Mouse (Mus musculus) kidney, postnatal 0 days (tissue): ENCODE results near the gene Fam83d. TPM values are rescaled to one million over a fixed set of nuclear protein-coding genes. Genes with fewer than 3 reads are reported as not detected.

Source experiments
- ATAC-seq: fragments of 200-750 bp; cut with Nextera tagmentation; replicated peaks from 2 replicates; pipeline ENCODE4 v1.8.0; 2017; ENCODE audit warnings: low read depth, moderate number of reproducible peaks, moderate TSS enrichment, moderate library complexity; ENCODE audit not compliant: low FRiP score
- DNase-seq: peaks from one replicate; pipeline ENCODE4 v3.0.0-alpha.2; 2016; ENCODE audit warnings: low spot score
- H3K27ac ChIP-seq: fragments of 300-500 bp; sonication (generic); 2 replicates; pipeline ENCODE4 v1.5.1; 2014; ENCODE audit warnings: mild to moderate bottlenecking
- H3K27me3 ChIP-seq: fragments of 300-500 bp; sonication (generic); 2 replicates; pipeline ENCODE4 v1.6.1; 2014; ENCODE audit warnings: low read length, mixed read lengths; ENCODE audit not compliant: insufficient read depth
- H3K36me3 ChIP-seq: fragments of 300-500 bp; sonication (generic); 2 replicates; pipeline ENCODE4 v1.6.1; 2014; ENCODE audit warnings: low read length, mixed read lengths; ENCODE audit not compliant: insufficient read depth
- H3K4me1 ChIP-seq: fragments of 300-500 bp; sonication (generic); replicated peaks from 2 replicates; pipeline ENCODE4 v1.6.1; 2014; ENCODE audit warnings: antibody characterized with exemption, low read length, mixed read lengths; ENCODE audit not compliant: insufficient read depth
- H3K4me2 ChIP-seq: fragments of 300-500 bp; sonication (generic); 2 replicates; pipeline ENCODE4 v1.6.1; 2014; ENCODE audit warnings: mild to moderate bottlenecking, low read length, moderate library complexity, mixed read lengths
- H3K4me3 ChIP-seq: fragments of 300-500 bp; sonication (generic); replicated peaks from 2 replicates; pipeline ENCODE4 v1.5.1; 2014; ENCODE audit warnings: low read depth, low read length
- H3K9ac ChIP-seq: fragments of 300-500 bp; sonication (generic); 2 replicates; pipeline ENCODE4 v1.6.1; 2014; ENCODE audit warnings: low read depth, low read length
- H3K9me3 ChIP-seq: fragments of 300-500 bp; sonication (generic); replicated peaks from 2 replicates; pipeline ENCODE4 v1.6.1; 2016; ENCODE audit warnings: low read length, inconsistent platforms, mixed read lengths
- CTCF ChIP-seq: IDR thresholded peaks from 2 replicates; pipeline ENCODE4 v1.5.1; 2016; ENCODE audit warnings: antibody characterized with exemption, low read depth, mild to moderate bottlenecking, moderate library complexity
- WGBS: fragments of 180-500 bp; shearing (Covaris S2); extraction: QIAGEN DNeasy Blood & Tissue Kit; methylation state at CpG from one replicate; pipeline ENCODE4 v1.1.7; 2014; 5-methylcytosine and 5-hydroxymethylcytosine counted together
- polyA plus RNA-seq: library from polyadenylated mRNA; unstranded; fragments of >200 nt; fragmentation: Nextera tagmentation; extraction: Ambion mirVana; gene quantifications from 2 replicates; pipeline ENCODE4 v1.2.1, GENCODE M21; 2015

Gene Fam83d
- polyA plus RNA-seq, 1 experiment from 2014 or later: 20.9 TPM

- no peak overlapping the region for H3K27ac ChIP-seq
- peaks cover 19% of the 10 kb centered on the region; the same call in 1 of the 2 replicates for H3K36me3 ChIP-seq
- H3K4me1 ChIP-seq: 0 out of 2 replicates have a peak, but pooled peaks cover 3% of the 10 kb centered on the region
- WGBS: 63% methylated on average over 6 of the region's 6 CpGs
- no peaks in the 10 kb centered on the region for H3K27me3 ChIP-seq
- no peak overlapping the region for H3K4me2 ChIP-seq
- DNase-seq: no peak
- H3K4me3 ChIP-seq: no peak overlapping the region
- no peak overlapping the region for H3K9ac ChIP-seq
- no peaks in the 10 kb centered on the region for H3K9me3 ChIP-seq
- TF ChIP-seq CTCF: no peak
- ATAC-seq: no peak
These were observed 9.6 kb downstream of the Fam83d start for GRCm38 (mm10) chr2:158777490-158777889.

- ATAC-seq (no peak), DNase-seq (no peak)
- no peak overlapping the region for H3K9ac ChIP-seq
- H3K9me3 ChIP-seq: no peaks in the 10 kb centered on the region
- 62% methylated on average over 7 of the region's 7 CpGs for WGBS
- no peak overlapping the region for H3K27ac ChIP-seq
- H3K36me3 ChIP-seq: peaks cover 22% of the 10 kb centered on the region
- no peak for TF ChIP-seq CTCF
- no peak overlapping the region for H3K4me2 ChIP-seq
- H3K4me3 ChIP-seq: no peak overlapping the region
- H3K27me3 ChIP-seq: no peaks in the 10 kb centered on the region
- H3K4me1 ChIP-seq: 0 out of 2 replicates have a peak, but pooled peaks cover 3% of the 10 kb centered on the region
These were observed 10.5 kb downstream of the Fam83d start for GRCm38 (mm10) chr2:158778349-158778748.

GRCm38 (mm10) chr2:158781126-158781525 lies 13.2 kb downstream of the Fam83d start:
- 89% methylated on average over 7 of the region's 7 CpGs for WGBS
- H3K4me3 ChIP-seq: no peak overlapping the region
- no peak overlapping the region for H3K27ac ChIP-seq
- H3K27me3 ChIP-seq: no peaks in the 10 kb centered on the region
- peaks cover 41% of the 10 kb centered on the region for H3K36me3 ChIP-seq
- ATAC-seq (no peak), DNase-seq (no peak)
- no peaks in the 10 kb centered on the region for H3K4me1 ChIP-seq
- H3K9me3 ChIP-seq: no peaks in the 10 kb centered on the region
- no peak overlapping the region for H3K9ac ChIP-seq
- no peak for TF ChIP-seq CTCF
- H3K4me2 ChIP-seq: no peak overlapping the region

- DNase-seq (no peak), ATAC-seq (no peak)
- Histone ChIP-seq H3K36me3 (peaks cover 26% of the 10 kb centered on the region), H3K27ac (no peak overlapping the region), H3K27me3 (no peaks in the 10 kb centered on the region), H3K4me1 (no peaks in the 10 kb centered on the region), H3K9me3 (no peaks in the 10 kb centered on the region), H3K4me2 (no peak overlapping the region), H3K9ac (no peak overlapping the region), H3K4me3 (no peak overlapping the region)
- TF ChIP-seq CTCF: no peak
- WGBS: 87% methylated on average over 14 of the region's 14 CpGs
These were observed 19.3 kb downstream of the Fam83d start for GRCm38 (mm10) chr2:158786927-158787795.

GRCm38 (mm10) chr2:158794494-158795004 lies 26.7 kb downstream of the Fam83d start, which contains the start of gene Dhx35:
Gene Dhx35, plus strand, starts transcription at chr2:158794807.
- H3K4me3 ChIP-seq: peak within 1 kb of the TSS; percentile 89
- H3K36me3 ChIP-seq: no peaks in the 10 kb centered on the region
- H3K27ac ChIP-seq: peak within 1 kb of the TSS; percentile 87
- H3K9me3 ChIP-seq: no peaks in the 10 kb centered on the region
- H3K27me3 ChIP-seq: no peaks in the 10 kb centered on the region
- WGBS: 0% methylated on average over 33 of the region's 33 CpGs
- ATAC-seq (peak; percentile 99), DNase-seq (peak; percentile 97)
- H3K4me2 ChIP-seq: peak within 1 kb of the TSS; percentile 90
- 0 out of 2 replicates have a peak, but pooled peaks cover 5% of the 10 kb centered on the region for H3K4me1 ChIP-seq
- TF ChIP-seq CTCF: no peak
- peak within 1 kb of the TSS; percentile 78 for H3K9ac ChIP-seq

GRCm38 (mm10) chr2:158795043-158795442 lies 27.1 kb downstream of the Fam83d start:
- ATAC-seq (no peak), DNase-seq (no peak)
- Histone ChIP-seq H3K4me3 (peak overlapping the region; percentile 89), H3K36me3 (no peaks in the 10 kb centered on the region), H3K27ac (peak overlapping the region; percentile 82), H3K4me2 (peak overlapping the region; percentile 90), H3K27me3 (no peaks in the 10 kb centered on the region), H3K9ac (peak overlapping the region; percentile 78), H3K9me3 (no peaks in the 10 kb centered on the region), H3K4me1 (0 out of 2 replicates have a peak, but pooled peaks cover 5% of the 10 kb centered on the region)
- TF ChIP-seq CTCF: no peak
- WGBS: 5% methylated on average over 15 of the region's 15 CpGs
